Mouse (Mus musculus): ENCODE measurements at regions not wholly inside any gene's neighbourhood (a gene's known extent, or its start where the extent isn't known, plus 50 kb on each side); places are given as distances from the start of the nearest gene placed in this dataset.

GRCm38 (mm10) chr11:18749265-18750079, 269.3 kb downstream of the Meis1 start:
- Histone ChIP-seq H3K27me3 (ENCODE audit: poor library complexity, severe bottlenecking) (peaks cover 42% of the 10 kb centered on the region), H3K36me3 (replicated peaks) (no peaks in the 10 kb centered on the region), H3K9me3 (no peaks in the 10 kb centered on the region), H3K4me1 (peaks cover 92% of the 10 kb centered on the region), H3K4me3 (no peak overlapping the region), H3K27ac (peak overlapping the region; percentile 59; the same call in 1 of the 2 replicates)
- DNase-seq (ENCODE audit: extremely low spot score, low spot score) = no peak
- WGBS = 34% methylated on average over 9 of the region's 9 CpGs

GRCm38 (mm10) chr11:18747871-18748461, 270.8 kb downstream of the Meis1 start:
- H3K27me3 ChIP-seq (ENCODE audit: poor library complexity, severe bottlenecking) = peaks cover 31% of the 10 kb centered on the region
- peak overlapping the region; percentile 51; the same call in 1 of the 2 replicates for H3K27ac ChIP-seq
- H3K9me3 ChIP-seq = no peaks in the 10 kb centered on the region
- no peaks in the 10 kb centered on the region for H3K36me3 ChIP-seq (replicated peaks)
- peaks cover 77% of the 10 kb centered on the region for H3K4me1 ChIP-seq
- no peak overlapping the region for H3K4me3 ChIP-seq
- WGBS = 8% methylated on average over 7 of the region's 7 CpGs
- DNase-seq (ENCODE audit: extremely low spot score, low spot score) = no peak

GRCm38 (mm10) chr11:18747361-18747760, 271.4 kb downstream of the Meis1 start:
- WGBS = 59% methylated on average over 9 of the region's 9 CpGs
- Histone ChIP-seq H3K9me3 (no peaks in the 10 kb centered on the region), H3K27ac (peak overlapping the region; percentile 51), H3K4me1 (peaks cover 71% of the 10 kb centered on the region), H3K36me3 (replicated peaks) (no peaks in the 10 kb centered on the region), H3K4me3 (no peak overlapping the region), H3K27me3 (ENCODE audit: poor library complexity, severe bottlenecking) (peaks cover 25% of the 10 kb centered on the region)
- no peak for DNase-seq (ENCODE audit: extremely low spot score, low spot score)

GRCm38 (mm10) chr11:18746486-18746885, 272.3 kb downstream of the Meis1 start:
- Histone ChIP-seq H3K36me3 (replicated peaks) (no peaks in the 10 kb centered on the region), H3K4me1 (peaks cover 62% of the 10 kb centered on the region), H3K27me3 (ENCODE audit: poor library complexity, severe bottlenecking) (peaks cover 20% of the 10 kb centered on the region; the same call in 1 of the 2 replicates), H3K27ac (no peak overlapping the region), H3K9me3 (no peaks in the 10 kb centered on the region), H3K4me3 (no peak overlapping the region)
- 42% methylated on average over 5 of the region's 5 CpGs for WGBS
- no peak for DNase-seq (ENCODE audit: extremely low spot score, low spot score)

GRCm38 (mm10) chr11:18745840-18746239, 272.9 kb downstream of the Meis1 start:
- H3K27me3 ChIP-seq (ENCODE audit: poor library complexity, severe bottlenecking) = peaks cover 20% of the 10 kb centered on the region; the same call in 1 of the 2 replicates
- no peak overlapping the region for H3K4me3 ChIP-seq
- H3K4me1 ChIP-seq = peaks cover 55% of the 10 kb centered on the region
- 78% methylated on average over 10 of the region's 10 CpGs for WGBS
- no peaks in the 10 kb centered on the region for H3K9me3 ChIP-seq
- DNase-seq (ENCODE audit: extremely low spot score, low spot score) = no peak
- no peak overlapping the region for H3K27ac ChIP-seq
- no peaks in the 10 kb centered on the region for H3K36me3 ChIP-seq (replicated peaks)

- H3K4me3 ChIP-seq = no peak overlapping the region
Observed at GRCm38 (mm10) chr11:18734904-18735664, 283.7 kb downstream of the Meis1 start.

GRCm38 (mm10) chr11:18734075-18734474, 284.7 kb downstream of the Meis1 start:
- WGBS = 91% methylated on average over 1 of the region's 1 CpGs

More at GRCm38 (mm10) chr11:18734904-18735664, 283.7 kb downstream of the Meis1 start:
- Histone ChIP-seq H3K4me1 (no peaks in the 10 kb centered on the region), H3K9me3 (no peaks in the 10 kb centered on the region), H3K27me3 (ENCODE audit: poor library complexity, severe bottlenecking) (no peaks in the 10 kb centered on the region), H3K36me3 (replicated peaks) (no peaks in the 10 kb centered on the region), H3K27ac (no peak overlapping the region)
- no peak for DNase-seq (ENCODE audit: extremely low spot score, low spot score)
- 95% methylated on average over 4 of the region's 4 CpGs for WGBS

GRCm38 (mm10) chr11:18729742-18730141, 289.0 kb downstream of the Meis1 start:
- Histone ChIP-seq H3K4me3 (no peak overlapping the region), H3K9me3 (no peaks in the 10 kb centered on the region), H3K36me3 (replicated peaks) (no peaks in the 10 kb centered on the region), H3K27me3 (ENCODE audit: poor library complexity, severe bottlenecking) (no peaks in the 10 kb centered on the region), H3K27ac (no peak overlapping the region), H3K4me1 (no peaks in the 10 kb centered on the region)
- DNase-seq (ENCODE audit: extremely low spot score, low spot score) = no peak
- whole genome bisulfite sequencing = 79% methylated on average over 4 of the region's 4 CpGs

More at GRCm38 (mm10) chr11:18734075-18734474, 284.7 kb downstream of the Meis1 start:
- Histone ChIP-seq H3K4me1 (no peaks in the 10 kb centered on the region), H3K9me3 (no peaks in the 10 kb centered on the region), H3K4me3 (no peak overlapping the region), H3K27ac (no peak overlapping the region), H3K36me3 (replicated peaks) (no peaks in the 10 kb centered on the region), H3K27me3 (ENCODE audit: poor library complexity, severe bottlenecking) (no peaks in the 10 kb centered on the region)
- no peak for DNase-seq (ENCODE audit: extremely low spot score, low spot score)

GRCm38 (mm10) chr11:18722770-18723169, 296.0 kb downstream of the Meis1 start:
- DNase-seq (ENCODE audit: extremely low spot score, low spot score) = no peak
- no peaks in the 10 kb centered on the region for H3K27me3 ChIP-seq (ENCODE audit: poor library complexity, severe bottlenecking)
- WGBS = 80% methylated on average over 8 of the region's 8 CpGs
- H3K36me3 ChIP-seq (replicated peaks) = no peaks in the 10 kb centered on the region
- no peak overlapping the region for H3K27ac ChIP-seq
- H3K9me3 ChIP-seq = no peaks in the 10 kb centered on the region
- H3K4me3 ChIP-seq = no peak overlapping the region
- H3K4me1 ChIP-seq = no peaks in the 10 kb centered on the region

- no peak for DNase-seq (ENCODE audit: extremely low spot score, low spot score)
- H3K36me3 ChIP-seq (replicated peaks) = no peaks in the 10 kb centered on the region
- H3K27ac ChIP-seq = no peak overlapping the region
- H3K4me3 ChIP-seq = no peak overlapping the region
- no peaks in the 10 kb centered on the region for H3K9me3 ChIP-seq
- peaks cover 13% of the 10 kb centered on the region for H3K4me1 ChIP-seq
- H3K27me3 ChIP-seq (ENCODE audit: poor library complexity, severe bottlenecking) = no peaks in the 10 kb centered on the region
- WGBS = 56% methylated on average over 1 of the region's 1 CpGs
Observed at GRCm38 (mm10) chr11:18715851-18716126, 303.0 kb downstream of the Meis1 start.

GRCm38 (mm10) chr11:18715050-18715850, 303.5 kb downstream of the Meis1 start:
- H3K27me3 ChIP-seq (ENCODE audit: poor library complexity, severe bottlenecking) = no peaks in the 10 kb centered on the region
- H3K4me3 ChIP-seq = no peak overlapping the region
- DNase-seq (ENCODE audit: extremely low spot score, low spot score) = no peak
- peaks cover 13% of the 10 kb centered on the region for H3K4me1 ChIP-seq
- H3K9me3 ChIP-seq = no peaks in the 10 kb centered on the region
- 74% methylated on average over 2 of the region's 2 CpGs for WGBS
- no peak overlapping the region for H3K27ac ChIP-seq
- H3K36me3 ChIP-seq (replicated peaks) = no peaks in the 10 kb centered on the region

GRCm38 (mm10) chr11:18714400-18714799, 304.4 kb downstream of the Meis1 start:
- DNase-seq (ENCODE audit: extremely low spot score, low spot score) = no peak
- WGBS = 84% methylated on average over 5 of the region's 5 CpGs
- no peaks in the 10 kb centered on the region for H3K27me3 ChIP-seq (ENCODE audit: poor library complexity, severe bottlenecking)

More at GRCm38 (mm10) chr11:18714400-18714799, 304.4 kb downstream of the Meis1 start:
- no peak overlapping the region for H3K27ac ChIP-seq
- H3K9me3 ChIP-seq = no peaks in the 10 kb centered on the region
- peaks cover 13% of the 10 kb centered on the region for H3K4me1 ChIP-seq
- no peaks in the 10 kb centered on the region for H3K36me3 ChIP-seq (replicated peaks)
- H3K4me3 ChIP-seq = no peak overlapping the region
